Mouse (Mus musculus): ENCODE results near the gene Rnh1. TPM values are rescaled to one million over a fixed set of nuclear protein-coding genes. Genes with fewer than 3 reads are reported as not detected.

Rnh1 gene
- polyA plus RNA-seq, 1 experiment from 2014 or later, result 93.7 TPM

DNA sequence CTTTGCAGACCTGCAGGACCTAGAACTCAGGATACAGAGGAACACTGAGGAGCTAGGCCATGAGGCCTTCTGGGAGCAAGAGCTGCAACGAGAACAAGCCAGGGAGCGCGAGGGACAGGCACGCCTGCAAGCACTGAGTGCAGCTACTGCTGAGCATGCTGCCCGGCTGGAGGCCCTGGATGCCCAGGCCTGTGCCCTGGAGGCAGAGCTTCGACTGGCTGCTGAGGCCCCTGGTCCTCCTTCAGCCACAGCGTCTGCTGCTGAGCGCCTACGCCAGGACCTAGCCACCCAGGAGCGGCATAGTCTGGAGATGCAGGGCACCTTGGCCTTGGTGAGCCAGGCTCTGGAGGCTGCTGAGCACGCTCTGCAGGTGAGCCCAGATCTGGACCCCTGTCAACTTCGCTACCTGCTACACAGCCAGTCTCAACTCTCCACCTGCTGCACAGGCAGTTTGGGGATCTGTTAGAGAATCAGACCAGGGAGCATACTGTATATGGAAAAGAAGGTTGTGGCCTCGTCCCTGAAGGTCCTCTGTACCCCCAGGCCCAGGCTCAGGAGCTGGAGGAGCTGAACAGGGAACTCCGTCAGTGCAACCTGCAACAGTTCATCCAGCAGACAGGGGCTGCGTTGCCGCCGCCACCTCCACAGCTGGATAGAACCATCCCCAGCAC, 44.8 kb upstream of the Rnh1 start:
- Histone ChIP-seq H3K4me3 (ENCODE audit: low read depth, low read length) (no peak overlapping the region; the same call in 1 of the 2 replicates), H3K9me3 (ENCODE audit: control insufficient read depth, low read length) (no peaks in the 10 kb centered on the region), H3K9ac (ENCODE audit: low read depth, low read length) (peak overlapping the region; percentile 28; the same call in 1 of the 2 replicates), H3K27me3 (replicated peaks; ENCODE audit: control insufficient read depth, insufficient read depth, low read length) (no peaks in the 10 kb centered on the region), H3K27ac (ENCODE audit: low read depth, low read length) (0 out of 2 replicates have a peak overlapping the region, but pooled peaks have one; percentile 11), H3K4me1 (replicated peaks; ENCODE audit: control insufficient read depth, insufficient read depth, low read length) (peaks cover 56% of the 10 kb centered on the region), H3K4me2 (peak overlapping the region; percentile 78), H3K36me3 (ENCODE audit: control insufficient read depth, insufficient read depth, low read length) (peaks cover 11% of the 10 kb centered on the region; the same call in 1 of the 2 replicates)
- no peak for DNase-seq (ENCODE audit: low spot score)
- 92% methylated on average over 17 of the region's 17 CpGs for WGBS
- no peak for ATAC-seq (replicated peaks; ENCODE audit: low FRiP score)

DNA sequence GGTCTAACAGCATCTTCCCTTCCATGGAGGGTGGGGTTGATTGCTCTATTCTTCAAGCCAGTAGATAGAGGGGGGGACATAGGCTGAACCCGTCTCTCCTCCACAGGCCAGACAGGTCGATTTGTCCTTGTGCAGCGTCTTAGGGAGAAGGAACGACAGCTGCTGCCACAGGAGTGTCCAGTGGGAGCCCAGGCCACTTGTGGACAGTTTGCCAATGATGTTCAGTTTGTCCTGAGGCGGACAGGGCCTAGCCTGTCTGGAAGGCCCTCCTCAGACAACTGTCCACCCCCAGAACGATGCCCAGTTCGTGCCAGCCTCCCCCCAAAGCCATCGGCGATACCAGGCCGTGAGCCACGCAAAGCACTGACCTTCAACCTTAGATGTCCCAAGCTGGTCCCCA, 44.2 kb upstream of the Rnh1 start:
- Histone ChIP-seq H3K9me3 (ENCODE audit: control insufficient read depth, low read length) (no peaks in the 10 kb centered on the region), H3K27me3 (replicated peaks; ENCODE audit: control insufficient read depth, insufficient read depth, low read length) (no peaks in the 10 kb centered on the region), H3K9ac (ENCODE audit: low read depth, low read length) (peak overlapping the region; percentile 67), H3K4me2 (peak overlapping the region; percentile 78), H3K36me3 (ENCODE audit: control insufficient read depth, insufficient read depth, low read length) (peaks cover 11% of the 10 kb centered on the region; the same call in 1 of the 2 replicates), H3K4me3 (ENCODE audit: low read depth, low read length) (peak overlapping the region; percentile 64), H3K27ac (ENCODE audit: low read depth, low read length) (no peak overlapping the region), H3K4me1 (replicated peaks; ENCODE audit: control insufficient read depth, insufficient read depth, low read length) (peaks cover 50% of the 10 kb centered on the region)
- ATAC-seq (replicated peaks; ENCODE audit: low FRiP score) (no peak), DNase-seq (ENCODE audit: low spot score) (no peak)
- 83% methylated on average over 11 of the region's 11 CpGs for WGBS

DNA sequence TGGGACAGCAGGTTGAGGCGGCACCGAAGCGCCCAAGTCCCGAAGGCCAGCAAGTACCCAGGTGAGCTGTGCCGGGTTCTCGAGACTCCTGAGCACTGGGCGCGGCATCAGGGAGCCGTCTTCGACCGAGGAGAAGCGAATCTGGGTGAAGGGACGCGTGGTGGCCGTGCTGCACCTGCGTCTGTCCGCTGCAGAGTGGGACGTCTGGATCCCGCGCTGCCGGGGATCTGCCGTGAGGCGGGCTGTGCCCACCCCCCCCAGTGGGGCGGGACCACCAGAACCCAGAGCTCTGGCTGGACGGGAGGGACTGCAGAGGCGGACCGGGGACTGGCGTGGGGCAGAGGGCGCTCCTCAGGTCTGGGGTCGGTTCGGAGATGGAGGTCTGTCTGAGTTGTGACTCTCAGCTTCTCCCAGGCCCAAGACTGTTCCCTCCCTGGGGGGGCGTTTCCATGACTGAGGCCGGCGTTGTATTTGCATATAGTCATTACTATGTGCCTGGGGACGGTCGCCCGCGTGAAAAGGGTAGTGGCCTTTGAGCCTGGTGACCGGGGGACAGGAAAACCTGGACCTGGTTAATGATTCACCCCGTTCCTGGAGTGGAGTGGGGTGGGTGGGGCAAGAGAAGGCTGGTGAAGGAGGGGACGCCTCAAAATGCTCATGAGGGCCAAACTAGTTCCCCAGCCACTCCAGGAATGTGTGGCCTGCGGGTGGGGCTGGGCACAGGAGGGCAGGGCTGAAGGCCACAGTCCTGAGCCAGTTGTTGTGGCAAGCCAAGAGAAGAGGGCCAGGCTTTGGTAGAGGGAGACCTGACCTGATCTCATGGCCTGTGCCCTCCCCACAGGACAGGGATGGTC, 43.5 kb upstream of the Rnh1 start:
- Histone ChIP-seq H3K27me3 (replicated peaks; ENCODE audit: control insufficient read depth, insufficient read depth, low read length) (peaks cover 6% of the 10 kb centered on the region; the same call in 1 of the 2 replicates), H3K36me3 (ENCODE audit: control insufficient read depth, insufficient read depth, low read length) (peaks cover 11% of the 10 kb centered on the region; the same call in 1 of the 2 replicates), H3K9me3 (ENCODE audit: control insufficient read depth, low read length) (no peaks in the 10 kb centered on the region), H3K4me2 (peak overlapping the region; percentile 78), H3K27ac (ENCODE audit: low read depth, low read length) (peak overlapping the region; percentile 93), H3K9ac (ENCODE audit: low read depth, low read length) (peak overlapping the region; percentile 67), H3K4me3 (ENCODE audit: low read depth, low read length) (peak overlapping the region; percentile 64), H3K4me1 (replicated peaks; ENCODE audit: control insufficient read depth, insufficient read depth, low read length) (peaks cover 47% of the 10 kb centered on the region)
- no peak for DNase-seq (ENCODE audit: low spot score)
- ATAC-seq (replicated peaks; ENCODE audit: low FRiP score), result peak; percentile 66
- 1% methylated on average over 42 of the region's 42 CpGs for WGBS

DNA sequence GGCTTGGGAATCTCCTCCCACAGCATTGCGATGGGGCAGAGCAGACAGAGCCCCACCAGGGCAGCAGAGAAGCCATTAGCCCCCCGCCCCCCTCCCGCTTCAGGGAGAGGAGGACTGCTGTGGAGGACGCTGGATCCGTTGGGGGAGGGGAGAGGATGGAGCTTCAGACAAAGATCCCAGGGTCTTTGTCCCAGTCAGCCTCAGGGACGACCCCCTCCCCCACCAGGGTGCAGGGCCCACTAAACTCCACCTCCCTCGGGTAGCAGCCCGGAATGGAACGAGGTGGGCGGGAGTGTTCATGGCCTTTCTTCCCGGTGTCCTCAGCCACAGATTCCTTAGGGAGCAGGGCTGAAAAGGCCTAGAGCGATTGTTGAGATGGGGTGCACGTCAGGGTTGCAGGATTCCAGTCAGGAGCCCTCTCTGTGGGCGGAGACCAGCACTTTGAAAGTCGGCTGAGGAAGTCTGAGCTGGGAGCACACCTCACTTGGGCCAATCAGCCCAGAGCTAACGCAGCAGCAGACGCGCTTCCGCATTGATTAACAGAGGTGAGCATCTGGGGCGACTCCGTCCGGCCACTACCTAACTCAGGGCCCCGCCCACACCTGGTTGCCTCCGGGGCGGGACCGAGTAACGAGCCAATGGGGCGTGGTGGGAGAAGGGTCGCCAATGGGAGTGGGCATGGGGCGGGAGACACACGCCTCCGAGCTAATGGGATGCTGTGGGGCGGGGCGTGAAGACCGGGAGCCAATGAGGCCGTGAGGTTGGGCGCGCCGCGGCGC, 42.6 kb upstream of the Rnh1 start, which contains the start of gene Rassf7:
TSS of gene Rassf7 (plus strand) at position 760 of the 779 bp plus-strand sequence.
- 3% methylated on average over 41 of the region's 41 CpGs for WGBS
- ATAC-seq (replicated peaks; ENCODE audit: low FRiP score) (peak; percentile 92), DNase-seq (ENCODE audit: low spot score) (peak; percentile 97)
- Histone ChIP-seq H3K27ac (ENCODE audit: low read depth, low read length) (peak within 1 kb of the TSS; percentile 93), H3K4me2 (peak within 1 kb of the TSS; percentile 78), H3K4me1 (replicated peaks; ENCODE audit: control insufficient read depth, insufficient read depth, low read length) (peaks cover 45% of the 10 kb centered on the region), H3K27me3 (replicated peaks; ENCODE audit: control insufficient read depth, insufficient read depth, low read length) (peaks cover 8% of the 10 kb centered on the region; the same call in 1 of the 2 replicates), H3K36me3 (ENCODE audit: control insufficient read depth, insufficient read depth, low read length) (peaks cover 11% of the 10 kb centered on the region; the same call in 1 of the 2 replicates), H3K9ac (ENCODE audit: low read depth, low read length) (peak within 1 kb of the TSS; percentile 77), H3K9me3 (ENCODE audit: control insufficient read depth, low read length) (no peaks in the 10 kb centered on the region), H3K4me3 (ENCODE audit: low read depth, low read length) (peak within 1 kb of the TSS; percentile 64)

DNA sequence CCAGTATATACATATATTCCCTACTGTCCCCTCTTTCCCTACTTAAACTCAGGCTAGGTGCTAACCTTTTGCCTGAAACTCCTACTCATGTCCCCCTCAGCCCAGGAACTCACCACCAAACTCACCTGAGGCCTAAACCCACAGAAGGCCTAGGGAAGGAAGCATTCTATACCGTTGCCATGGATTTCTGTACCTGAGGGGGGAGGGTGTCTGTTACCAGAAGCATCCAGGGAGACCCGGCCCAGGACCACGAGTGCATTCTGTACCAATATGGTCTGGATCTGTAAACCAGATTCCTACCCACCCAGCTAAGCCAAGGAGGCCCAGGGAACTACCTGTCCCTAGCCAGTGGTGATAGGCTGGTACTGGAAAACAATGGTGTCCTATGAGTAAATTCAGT, 41.7 kb upstream of the Rnh1 start:
- Histone ChIP-seq H3K4me1 (replicated peaks; ENCODE audit: control insufficient read depth, insufficient read depth, low read length) (peaks cover 47% of the 10 kb centered on the region), H3K9ac (ENCODE audit: low read depth, low read length) (no peak overlapping the region), H3K27ac (ENCODE audit: low read depth, low read length) (peak overlapping the region; percentile 93; the same call in 1 of the 2 replicates), H3K4me2 (peak overlapping the region; percentile 25), H3K36me3 (ENCODE audit: control insufficient read depth, insufficient read depth, low read length) (peaks cover 5% of the 10 kb centered on the region; the same call in 1 of the 2 replicates), H3K27me3 (replicated peaks; ENCODE audit: control insufficient read depth, insufficient read depth, low read length) (peaks cover 8% of the 10 kb centered on the region; the same call in 1 of the 2 replicates), H3K4me3 (ENCODE audit: low read depth, low read length) (no peak overlapping the region), H3K9me3 (ENCODE audit: control insufficient read depth, low read length) (no peaks in the 10 kb centered on the region)
- no peak for DNase-seq (ENCODE audit: low spot score)
- 73% methylated on average over 3 of the region's 3 CpGs for WGBS
- ATAC-seq (replicated peaks; ENCODE audit: low FRiP score), result no peak

DNA sequence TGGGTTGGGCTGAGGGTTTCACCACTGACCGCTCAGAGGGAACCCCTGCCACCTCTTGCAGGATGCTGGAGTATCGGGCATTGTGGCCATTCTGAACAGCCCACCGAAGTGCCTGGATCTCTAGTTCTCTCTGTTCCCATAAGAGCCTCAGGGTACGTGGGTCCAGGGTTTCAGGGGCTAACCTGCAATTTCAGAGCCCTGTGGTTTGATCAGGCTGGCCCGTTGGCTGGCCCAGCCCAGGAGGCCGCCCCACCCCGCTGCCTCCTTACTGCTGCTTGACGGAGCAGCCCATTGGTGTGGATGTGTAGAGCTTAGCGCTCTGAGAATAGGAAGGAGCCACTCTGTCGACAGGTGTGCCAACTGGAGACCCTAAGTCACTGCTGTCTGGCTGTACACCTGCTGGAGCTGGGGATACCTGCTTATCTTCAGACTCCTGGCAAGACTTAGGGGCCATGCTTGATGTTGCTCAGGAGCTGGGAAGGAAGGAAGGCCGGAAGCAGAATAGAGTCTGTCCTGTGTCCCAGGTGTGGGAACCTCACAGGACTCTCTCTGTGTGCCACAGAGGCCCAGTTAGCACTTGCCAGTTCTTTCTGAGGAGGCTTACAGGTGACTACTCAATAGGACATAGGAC, 41.1 kb upstream of the Rnh1 start, which contains the start of gene Lmntd2:
TSS of gene Lmntd2 (minus strand) at position 476 of the 631 bp plus-strand sequence.
- Histone ChIP-seq H3K27ac (ENCODE audit: low read depth, low read length) (peak within 1 kb of the TSS; percentile 93), H3K9ac (ENCODE audit: low read depth, low read length) (peak within 1 kb of the TSS; percentile 77), H3K4me3 (ENCODE audit: low read depth, low read length) (peak within 1 kb of the TSS; percentile 64), H3K4me2 (peak within 1 kb of the TSS; percentile 78), H3K36me3 (ENCODE audit: control insufficient read depth, insufficient read depth, low read length) (0 out of 2 replicates have a peak, but pooled peaks cover 5% of the 10 kb centered on the region), H3K4me1 (replicated peaks; ENCODE audit: control insufficient read depth, insufficient read depth, low read length) (peaks cover 50% of the 10 kb centered on the region), H3K27me3 (replicated peaks; ENCODE audit: control insufficient read depth, insufficient read depth, low read length) (peaks cover 8% of the 10 kb centered on the region; the same call in 1 of the 2 replicates), H3K9me3 (ENCODE audit: control insufficient read depth, low read length) (no peaks in the 10 kb centered on the region)
- DNase-seq (ENCODE audit: low spot score), result no peak
- no peak for ATAC-seq (replicated peaks; ENCODE audit: low FRiP score)
- 88% methylated on average over 11 of the region's 11 CpGs for WGBS

DNA sequence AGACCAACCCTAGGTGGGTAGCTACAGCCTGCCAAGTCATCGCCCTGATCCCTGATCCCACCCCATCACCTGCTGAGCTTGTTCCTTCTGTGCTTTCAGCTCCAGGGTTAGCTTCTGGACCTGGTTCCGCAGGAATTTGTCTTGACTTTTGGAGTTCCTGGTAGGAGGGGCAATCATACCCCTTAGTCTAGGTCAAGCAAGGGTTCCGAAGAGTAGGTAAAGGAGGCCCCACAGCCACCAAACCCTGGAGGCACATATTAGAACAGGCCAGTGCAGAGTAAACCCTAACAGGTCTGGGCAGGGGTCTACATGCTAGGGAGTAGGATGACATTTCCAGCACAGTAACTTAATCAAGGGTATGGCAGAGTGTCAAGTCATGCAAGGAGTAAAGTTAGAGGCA, 40.5 kb upstream of the Rnh1 start:
- WGBS, result 88% methylated on average over 3 of the region's 3 CpGs
- Histone ChIP-seq H3K9me3 (ENCODE audit: control insufficient read depth, low read length) (no peaks in the 10 kb centered on the region), H3K4me2 (no peak overlapping the region), H3K9ac (ENCODE audit: low read depth, low read length) (no peak overlapping the region), H3K4me1 (replicated peaks; ENCODE audit: control insufficient read depth, insufficient read depth, low read length) (peaks cover 48% of the 10 kb centered on the region), H3K27ac (ENCODE audit: low read depth, low read length) (no peak overlapping the region), H3K27me3 (replicated peaks; ENCODE audit: control insufficient read depth, insufficient read depth, low read length) (peaks cover 8% of the 10 kb centered on the region; the same call in 1 of the 2 replicates), H3K4me3 (ENCODE audit: low read depth, low read length) (no peak overlapping the region), H3K36me3 (ENCODE audit: control insufficient read depth, insufficient read depth, low read length) (0 out of 2 replicates have a peak, but pooled peaks cover 4% of the 10 kb centered on the region)
- ATAC-seq (replicated peaks; ENCODE audit: low FRiP score) (no peak), DNase-seq (ENCODE audit: low spot score) (no peak)

Measured in liver, embryonic 11.5 days (tissue).